Mouse (Mus musculus): ENCODE results near the gene Glyat. TPM values are rescaled to one million over a fixed set of nuclear protein-coding genes. Genes with fewer than 3 reads are reported as not detected.

Glyat gene
- polyA plus RNA-seq, 1 experiment from 2014 or later = not detected

Other genes starting within 250 kb of the Glyat start
- not detected in 2 replicates for gene Olfr1440, start 246.0 kb upstream of the Glyat start, polyA plus RNA-seq (2014; fragmentation: Nextera tagmentation; extraction: Ambion mirVana)
- gene Olfr1441, start 215.9 kb upstream of the Glyat start, polyA plus RNA-seq (2014; fragmentation: Nextera tagmentation; extraction: Ambion mirVana) = not detected in 2 replicates
- gene Pfpl, start 205.4 kb upstream of the Glyat start, polyA plus RNA-seq (2014; fragmentation: Nextera tagmentation; extraction: Ambion mirVana) = not detected in 2 replicates
- gene Mpeg1, start 172.5 kb upstream of the Glyat start, polyA plus RNA-seq (2014; fragmentation: Nextera tagmentation; extraction: Ambion mirVana) = 1.1 and 1.2 TPM in 2 replicates
- gene Dtx4, start 131.9 kb upstream of the Glyat start, polyA plus RNA-seq (2014; fragmentation: Nextera tagmentation; extraction: Ambion mirVana) = 60.1 and 71.8 TPM in 2 replicates
- 22.5 and 24.5 TPM in 2 replicates for gene Fam111a, start 87.6 kb upstream of the Glyat start, polyA plus RNA-seq (2014; fragmentation: Nextera tagmentation; extraction: Ambion mirVana)
- gene Gm4952, start 33.3 kb upstream of the Glyat start, polyA plus RNA-seq (2014; fragmentation: Nextera tagmentation; extraction: Ambion mirVana) = not detected in 2 replicates
- gene Olfr1442, start 37.1 kb downstream of the Glyat start, polyA plus RNA-seq (2014; fragmentation: Nextera tagmentation; extraction: Ambion mirVana) = not detected in 2 replicates
- gene Olfr1443, start 44.8 kb downstream of the Glyat start, polyA plus RNA-seq (2014; fragmentation: Nextera tagmentation; extraction: Ambion mirVana) = not detected in 2 replicates
- not detected in 2 replicates for gene Keg1, start 62.5 kb downstream of the Glyat start, polyA plus RNA-seq (2014; fragmentation: Nextera tagmentation; extraction: Ambion mirVana)
- gene Cntf, start 132.3 kb downstream of the Glyat start, polyA plus RNA-seq (2014; fragmentation: Nextera tagmentation; extraction: Ambion mirVana) = 1.3 and 1.7 TPM in 2 replicates
- gene Zfp91, start 162.8 kb downstream of the Glyat start, polyA plus RNA-seq (2014; fragmentation: Nextera tagmentation; extraction: Ambion mirVana) = 10.6 and 11.2 TPM in 2 replicates
- gene Lpxn, start 162.9 kb downstream of the Glyat start, polyA plus RNA-seq (2014; fragmentation: Nextera tagmentation; extraction: Ambion mirVana) = 0.93 and 1.1 TPM in 2 replicates
- gene Gm5244, start 213.4 kb downstream of the Glyat start, polyA plus RNA-seq (2014; fragmentation: Nextera tagmentation; extraction: Ambion mirVana) = not detected in 2 replicates
- not detected in 2 replicates for gene Olfr1444, start 224.0 kb downstream of the Glyat start, polyA plus RNA-seq (2014; fragmentation: Nextera tagmentation; extraction: Ambion mirVana)

Data from neural tube, embryonic 11.5 days (tissue).